Mouse (Mus musculus): ENCODE data around the gene Slc12a7. TPM values are rescaled to one million over a fixed set of nuclear protein-coding genes. Genes with fewer than 3 reads are reported as not detected.

Gene Slc12a7
- polyA plus RNA-seq, 1 experiment: 104 TPM

- TF ChIP-seq POLR2A (IDR thresholded peaks at IDR 0.05; ENCODE audit: low read depth, low read length) (no peak), CTCF (conservative IDR thresholded peaks at IDR 0.05; ENCODE audit: insufficient read depth, insufficient read length, low read depth, low read length) (no peak)
- 79% methylated on average over 4 of the region's 4 CpGs for WGBS
- H3K27ac ChIP-seq (ENCODE audit: insufficient read depth, low read depth, low read length): no peak overlapping the region
- no peaks in the 10 kb centered on the region for H3K4me1 ChIP-seq (ENCODE audit: control insufficient read depth, insufficient read depth, low read length)
- no peak overlapping the region for H3K4me3 ChIP-seq (ENCODE audit: insufficient read depth, low read depth, low read length)
- no peaks in the 10 kb centered on the region for H3K27me3 ChIP-seq (replicated peaks; ENCODE audit: control insufficient read depth, insufficient read depth, low read length)
- H3K36me3 ChIP-seq (ENCODE audit: control insufficient read depth, insufficient read depth, low read length): no peaks in the 10 kb centered on the region
- DNase-seq: no peak
Measured at GRCm38 (mm10) chr13:73742944-73743343, 10.1 kb downstream of the Slc12a7 start.

GRCm38 (mm10) chr13:73743662-73744061, 10.8 kb downstream of the Slc12a7 start:
- no peak overlapping the region for H3K27ac ChIP-seq (ENCODE audit: insufficient read depth, low read depth, low read length)
- H3K27me3 ChIP-seq (replicated peaks; ENCODE audit: control insufficient read depth, insufficient read depth, low read length): no peaks in the 10 kb centered on the region
- WGBS: 77% methylated on average over 3 of the region's 3 CpGs
- TF ChIP-seq POLR2A (IDR thresholded peaks at IDR 0.05; ENCODE audit: low read depth, low read length) (no peak), CTCF (conservative IDR thresholded peaks at IDR 0.05; ENCODE audit: insufficient read depth, insufficient read length, low read depth, low read length) (no peak)
- DNase-seq: no peak
- H3K4me3 ChIP-seq (ENCODE audit: insufficient read depth, low read depth, low read length): no peak overlapping the region
- no peaks in the 10 kb centered on the region for H3K4me1 ChIP-seq (ENCODE audit: control insufficient read depth, insufficient read depth, low read length)
- no peaks in the 10 kb centered on the region for H3K36me3 ChIP-seq (ENCODE audit: control insufficient read depth, insufficient read depth, low read length)

GRCm38 (mm10) chr13:73748663-73749440, 16.0 kb downstream of the Slc12a7 start:
- H3K36me3 ChIP-seq (ENCODE audit: control insufficient read depth, insufficient read depth, low read length): no peaks in the 10 kb centered on the region
- no peaks in the 10 kb centered on the region for H3K27me3 ChIP-seq (replicated peaks; ENCODE audit: control insufficient read depth, insufficient read depth, low read length)
- peak; percentile 66 for DNase-seq
- TF ChIP-seq CTCF (conservative IDR thresholded peaks at IDR 0.05; ENCODE audit: insufficient read depth, insufficient read length, low read depth, low read length) (peak; percentile 80), POLR2A (IDR thresholded peaks at IDR 0.05; ENCODE audit: low read depth, low read length) (no peak)
- H3K4me1 ChIP-seq (ENCODE audit: control insufficient read depth, insufficient read depth, low read length): peaks cover 4% of the 10 kb centered on the region; the same call in 1 of the 2 replicates
- 49% methylated on average over 15 of the region's 15 CpGs for WGBS
- H3K27ac ChIP-seq (ENCODE audit: insufficient read depth, low read depth, low read length): no peak overlapping the region
- no peak overlapping the region for H3K4me3 ChIP-seq (ENCODE audit: insufficient read depth, low read depth, low read length)

- TF ChIP-seq POLR2A (IDR thresholded peaks at IDR 0.05; ENCODE audit: low read depth, low read length): no peak
- TF ChIP-seq CTCF (conservative IDR thresholded peaks at IDR 0.05; ENCODE audit: insufficient read depth, insufficient read length, low read depth, low read length): no peak
- 43% methylated on average over 6 of the region's 6 CpGs for WGBS
Measured at GRCm38 (mm10) chr13:73750435-73750834, 17.5 kb downstream of the Slc12a7 start.

GRCm38 (mm10) chr13:73751284-73751683, 18.4 kb downstream of the Slc12a7 start:
- no peak overlapping the region for H3K27ac ChIP-seq (ENCODE audit: insufficient read depth, low read depth, low read length)
- no peaks in the 10 kb centered on the region for H3K27me3 ChIP-seq (replicated peaks; ENCODE audit: control insufficient read depth, insufficient read depth, low read length)
- H3K4me3 ChIP-seq (ENCODE audit: insufficient read depth, low read depth, low read length): no peak overlapping the region
- 88% methylated on average over 3 of the region's 3 CpGs for WGBS
- H3K36me3 ChIP-seq (ENCODE audit: control insufficient read depth, insufficient read depth, low read length): no peaks in the 10 kb centered on the region
- H3K4me1 ChIP-seq (ENCODE audit: control insufficient read depth, insufficient read depth, low read length): peaks cover 10% of the 10 kb centered on the region
- no peak for TF ChIP-seq POLR2A (IDR thresholded peaks at IDR 0.05; ENCODE audit: low read depth, low read length)
- TF ChIP-seq CTCF (conservative IDR thresholded peaks at IDR 0.05; ENCODE audit: insufficient read depth, insufficient read length, low read depth, low read length): no peak
- no peak for DNase-seq

More at GRCm38 (mm10) chr13:73750435-73750834, 17.5 kb downstream of the Slc12a7 start:
- Histone ChIP-seq H3K36me3 (ENCODE audit: control insufficient read depth, insufficient read depth, low read length) (no peaks in the 10 kb centered on the region), H3K27me3 (replicated peaks; ENCODE audit: control insufficient read depth, insufficient read depth, low read length) (no peaks in the 10 kb centered on the region), H3K4me3 (ENCODE audit: insufficient read depth, low read depth, low read length) (no peak overlapping the region), H3K27ac (ENCODE audit: insufficient read depth, low read depth, low read length) (no peak overlapping the region), H3K4me1 (ENCODE audit: control insufficient read depth, insufficient read depth, low read length) (peaks cover 5% of the 10 kb centered on the region; the same call in 1 of the 2 replicates)
- peak; percentile 80 for DNase-seq

GRCm38 (mm10) chr13:73755809-73756208, 22.9 kb downstream of the Slc12a7 start:
- Histone ChIP-seq H3K4me1 (ENCODE audit: control insufficient read depth, insufficient read depth, low read length) (peaks cover 15% of the 10 kb centered on the region), H3K27me3 (replicated peaks; ENCODE audit: control insufficient read depth, insufficient read depth, low read length) (no peaks in the 10 kb centered on the region), H3K36me3 (ENCODE audit: control insufficient read depth, insufficient read depth, low read length) (no peaks in the 10 kb centered on the region), H3K27ac (ENCODE audit: insufficient read depth, low read depth, low read length) (peak overlapping the region; percentile 54), H3K4me3 (ENCODE audit: insufficient read depth, low read depth, low read length) (no peak overlapping the region)
- DNase-seq: peak; percentile 79
- TF ChIP-seq CTCF (conservative IDR thresholded peaks at IDR 0.05; ENCODE audit: insufficient read depth, insufficient read length, low read depth, low read length) (no peak), POLR2A (IDR thresholded peaks at IDR 0.05; ENCODE audit: low read depth, low read length) (no peak)
- WGBS: 56% methylated on average over 3 of the region's 3 CpGs

- TF ChIP-seq POLR2A (IDR thresholded peaks at IDR 0.05; ENCODE audit: low read depth, low read length) (no peak), CTCF (conservative IDR thresholded peaks at IDR 0.05; ENCODE audit: insufficient read depth, insufficient read length, low read depth, low read length) (no peak)
- H3K27ac ChIP-seq (ENCODE audit: insufficient read depth, low read depth, low read length): peak overlapping the region; percentile 80
- 33% methylated on average over 2 of the region's 2 CpGs for WGBS
Measured at GRCm38 (mm10) chr13:73756916-73757315, 24.0 kb downstream of the Slc12a7 start.

More at GRCm38 (mm10) chr13:73756916-73757315, 24.0 kb downstream of the Slc12a7 start:
- peaks cover 15% of the 10 kb centered on the region for H3K4me1 ChIP-seq (ENCODE audit: control insufficient read depth, insufficient read depth, low read length)
- no peaks in the 10 kb centered on the region for H3K27me3 ChIP-seq (replicated peaks; ENCODE audit: control insufficient read depth, insufficient read depth, low read length)
- peak; percentile 92 for DNase-seq
- no peaks in the 10 kb centered on the region for H3K36me3 ChIP-seq (ENCODE audit: control insufficient read depth, insufficient read depth, low read length)
- H3K4me3 ChIP-seq (ENCODE audit: insufficient read depth, low read depth, low read length): no peak overlapping the region
